Comparison of ENCODE assay signal across 8 mouse cellular contexts in genomic region chrX:42068875-42069257, GRCm38 (mm10). TPM values are rescaled to one million over a fixed set of nuclear protein-coding genes. Genes with fewer than 3 reads are reported as not detected.
DNase-seq lines count a peak whose midpoint lies in the region; ATAC-seq lines count a peak whose summit lies in the region.

No protein-coding gene starts in this region.

- no peaks in the 10 kb centered on the region for H3K4me1 ChIP-seq in neural tube, embryonic 11.5 days (ENCODE audit: control insufficient read depth, insufficient read depth, low read length)
- no peaks in the 10 kb centered on the region; the same call in 1 of the 2 replicates for H3K4me1 ChIP-seq in liver, embryonic 16.5 days (ENCODE audit: control insufficient read depth, low read depth, low read length)
- peaks cover 9% of the 10 kb centered on the region for H3K4me1 ChIP-seq in neural tube, embryonic 15.5 days

- no peak for DNase-seq in neural tube, embryonic 11.5 days (ENCODE audit: low spot score)
- no peak for DNase-seq in neural tube, embryonic 10.5 days (ENCODE audit: extremely low spot score, low spot score)
- DNase-seq in c-Kit-positive CD71-positive TER-119-negative erythroid progenitor cells, embryonic 14.5 days (ENCODE audit: low read depth), result peak; percentile 22
- DNase-seq in ovary, postnatal 36 days (ENCODE audit: low spot score), result no peak
- no peak for DNase-seq in layer of hippocampus, postnatal 25 days (ENCODE audit: extremely low spot score in 1 of 2, low spot score in 1 of 2)

- no peaks in the 10 kb centered on the region for H3K36me3 ChIP-seq in neural tube, embryonic 11.5 days (ENCODE audit: control insufficient read depth, insufficient read depth, low read length)
- H3K36me3 ChIP-seq in liver, embryonic 16.5 days (ENCODE audit: control insufficient read depth, insufficient read depth), result no peaks in the 10 kb centered on the region
- no peaks in the 10 kb centered on the region for H3K36me3 ChIP-seq in neural tube, embryonic 15.5 days

- peak overlapping the region; percentile 39 for H3K4me2 ChIP-seq in neural tube, embryonic 11.5 days (ENCODE audit: low read depth)
- H3K4me2 ChIP-seq in liver, embryonic 16.5 days (ENCODE audit: low read depth, low read length), result peak overlapping the region; percentile 51
- H3K4me2 ChIP-seq in neural tube, embryonic 15.5 days, result peak overlapping the region; percentile 54

- no peaks in the 10 kb centered on the region for H3K27me3 ChIP-seq in neural tube, embryonic 11.5 days (ENCODE audit: control insufficient read depth, insufficient read depth, low read length)
- no peaks in the 10 kb centered on the region for H3K27me3 ChIP-seq in liver, embryonic 16.5 days (ENCODE audit: control insufficient read depth, insufficient read depth, low read depth, low read length)
- no peaks in the 10 kb centered on the region for H3K27me3 ChIP-seq in neural tube, embryonic 15.5 days (replicated peaks)

- H3K27ac ChIP-seq in neural tube, embryonic 11.5 days (ENCODE audit: low read depth, low read length), result 0 out of 2 replicates have a peak overlapping the region, but pooled peaks have one; percentile 14
- H3K27ac ChIP-seq in liver, embryonic 16.5 days (ENCODE audit: low read length), result peak overlapping the region; percentile 94
- H3K27ac ChIP-seq in neural tube, embryonic 15.5 days (replicated peaks), result peak overlapping the region; percentile 91

- WGBS in neural tube, embryonic 11.5 days, result 24% methylated on average over 3 of the region's 3 CpGs
- whole genome bisulfite sequencing in liver, embryonic 16.5 days (ENCODE audit: insufficient replicate concordance), result 17% methylated on average over 3 of the region's 3 CpGs
- 8% methylated on average over 3 of the region's 3 CpGs for WGBS in neural tube, embryonic 15.5 days

- peak overlapping the region; percentile 37 for H3K4me3 ChIP-seq in neural tube, embryonic 11.5 days (ENCODE audit: low read depth, low read length)
- peak overlapping the region; percentile 71 for H3K4me3 ChIP-seq in liver, embryonic 16.5 days (ENCODE audit: low read depth, low read length)
- H3K4me3 ChIP-seq in neural tube, embryonic 15.5 days (replicated peaks), result peak overlapping the region; percentile 48

- no peaks in the 10 kb centered on the region for H3K9me3 ChIP-seq in neural tube, embryonic 11.5 days (ENCODE audit: control insufficient read depth, low read length)
- no peaks in the 10 kb centered on the region for H3K9me3 ChIP-seq in liver, embryonic 16.5 days (replicated peaks; ENCODE audit: control insufficient read depth, low read length)
- H3K9me3 ChIP-seq in neural tube, embryonic 15.5 days (replicated peaks), result no peaks in the 10 kb centered on the region

- peak; percentile 26; the same call in 1 of the 2 replicates for ATAC-seq in neural tube, embryonic 11.5 days (ENCODE audit: insufficient read depth, low FRiP score, low TSS enrichment)
- ATAC-seq in hematopoietic stem cell, adult 5-6 weeks (replicated peaks in 1 of 2; ENCODE audit: insufficient read depth in 1 of 2, low FRiP score in 2 of 2, low TSS enrichment in 1 of 2, low read depth in 1 of 2, poor library complexity in 2 of 2, severe bottlenecking in 2 of 2), result peak; percentile 62 to 64; a peak in 3 of 4 replicates
- peak; percentile 27; the same call in 1 of the 2 replicates for ATAC-seq in liver, embryonic 16.5 days (ENCODE audit: low read depth)
- ATAC-seq in neural tube, embryonic 15.5 days (ENCODE audit: low FRiP score), result peak; percentile 2; the same call in 1 of the 2 replicates

- H3K9ac ChIP-seq in neural tube, embryonic 11.5 days (ENCODE audit: low read length), result peak overlapping the region; percentile 35
- peak overlapping the region; percentile 71 for H3K9ac ChIP-seq in liver, embryonic 16.5 days (ENCODE audit: low read depth, low read length)
- 0 out of 2 replicates have a peak overlapping the region, but pooled peaks have one; percentile 23 for H3K9ac ChIP-seq in neural tube, embryonic 15.5 days (replicated peaks)

RNA-seq across cellular contexts. Expression of gene Xiap, which starts 9.4 kb away (rescaled TPM):
- 12.2 and 13.8 TPM in 2 replicates for polyA plus RNA-seq in neural tube, embryonic 11.5 days (2014; fragmentation: Nextera tagmentation; extraction: Ambion mirVana)
- total RNA-seq in hematopoietic stem cell, adult 5-6 weeks (2017), result 52.9 and 56.0 TPM in 2 replicates
- 6.8 and 6.9 TPM in 2 replicates for polyA plus RNA-seq in liver, embryonic 16.5 days (2015; fragmentation: Nextera tagmentation; extraction: Ambion mirVana)
- 11.3 and 12.0 TPM in 2 replicates for polyA plus RNA-seq in neural tube, embryonic 15.5 days (2015; fragmentation: Nextera tagmentation; extraction: Ambion mirVana)
- total RNA-seq in layer of hippocampus, postnatal 25 days (2021), result 10 to 100 TPM; 51.0 to 55.6 TPM

Comparison
In these comparisons a context has a peak if more than half of its experiments do, and no peak if none do; other contexts are left out.
1. ATAC-seq: peak in every context shown above with its lines; median percentile 63 in hematopoietic stem cell, adult 5-6 weeks; 27 in liver, embryonic 16.5 days; 26 in neural tube, embryonic 11.5 days; 2 in neural tube, embryonic 15.5 days.
2. H3K27ac ChIP-seq: peak in every context shown above with its lines; median percentile 94 in liver, embryonic 16.5 days; 91 in neural tube, embryonic 15.5 days; 14 in neural tube, embryonic 11.5 days.